ENCODE assay signal across 24 mouse cellular contexts in genomic region chr5:144261829-144262228, GRCm38 (mm10). TPM values are rescaled to one million over a fixed set of nuclear protein-coding genes. Genes with fewer than 3 reads are reported as not detected.
DNase-seq lines count a peak whose midpoint lies in the region; ATAC-seq lines count a peak whose summit lies in the region.
"Had no signal": no experiment of that assay in that cellular context is flagged by ENCODE, and none has a peak within 500 bp of the region (broad histone marks: within the 10 kb centered on the region; RNA-seq: fewer than 3 reads in every experiment).

No protein-coding gene starts in this region.

- 84% methylated on average over 5 of the region's 5 CpGs for WGBS in heart, embryonic 11.5 days (ENCODE audit: insufficient replicate concordance)
- 88% methylated on average over 5 of the region's 5 CpGs for WGBS in kidney, embryonic 15.5 days

- no peak overlapping the region for H3K4me2 ChIP-seq in heart, embryonic 11.5 days
- no peak overlapping the region for H3K4me2 ChIP-seq in kidney, embryonic 15.5 days
- H3K4me2 ChIP-seq: hindbrain, embryonic 14.5 days; limb, embryonic 12.5 days; liver, embryonic 11.5 days; midbrain, embryonic 12.5 days; stomach, embryonic 15.5 days had no signal

- no peaks in the 10 kb centered on the region for H3K9me3 ChIP-seq in heart, embryonic 11.5 days (replicated peaks; ENCODE audit: control insufficient read depth, low read length)
- H3K9me3 ChIP-seq in kidney, embryonic 15.5 days (replicated peaks): no peaks in the 10 kb centered on the region
- H3K9me3 ChIP-seq: limb, embryonic 12.5 days; megakaryocyte, embryonic 14.5 days; midbrain, embryonic 12.5 days; stomach, embryonic 15.5 days had no signal

- peaks cover 49% of the 10 kb centered on the region for H3K4me1 ChIP-seq in heart, embryonic 11.5 days (ENCODE audit: control insufficient read depth, insufficient read depth, low read length)
- H3K4me1 ChIP-seq in kidney, embryonic 15.5 days: peaks cover 57% of the 10 kb centered on the region

- H3K27me3 ChIP-seq in heart, embryonic 11.5 days (ENCODE audit: control insufficient read depth, insufficient read depth, low read length): no peaks in the 10 kb centered on the region
- H3K27me3 ChIP-seq in kidney, embryonic 15.5 days: no peaks in the 10 kb centered on the region
- H3K27me3 ChIP-seq: limb, embryonic 12.5 days; megakaryocyte, embryonic 14.5 days; midbrain, embryonic 12.5 days; stomach, embryonic 15.5 days had no signal

- DNase-seq in heart, adult 18-20 months: no peak
- peak; percentile 36 to 37 for DNase-seq in left cerebral cortex, adult 18-20 months (ENCODE audit: low spot score in 2 of 2)
- no peak for DNase-seq in left cerebral cortex, adult 8-10 months (ENCODE audit: low spot score in 2 of 2)
- peak; percentile 36 for DNase-seq in right cerebral cortex, postnatal 25 days
- no peak for DNase-seq in right cerebral cortex, postnatal 14 days
- DNase-seq: cerebellum, adult 18-20 months; cerebellum, postnatal 10 days; gastrocnemius, postnatal 25 days; heart, adult 2 months; heart, postnatal 10 days; kidney, adult 8-10 months; kidney, postnatal 10 days; layer of hippocampus, adult 9-11 months; thymus, postnatal 14 days had no signal

- peaks cover 6% of the 10 kb centered on the region; the same call in 1 of the 2 replicates for H3K36me3 ChIP-seq in heart, embryonic 11.5 days (ENCODE audit: control insufficient read depth, insufficient read depth, low read length)
- peaks cover 64% of the 10 kb centered on the region for H3K36me3 ChIP-seq in kidney, embryonic 15.5 days

- ATAC-seq in heart, embryonic 11.5 days (replicated peaks; ENCODE audit: insufficient number of reproducible peaks, low FRiP score, low TSS enrichment): no peak
- ATAC-seq in kidney, embryonic 15.5 days (replicated peaks; ENCODE audit: low FRiP score): no peak
- ATAC-seq: CD4-positive, CD25-positive, alpha-beta regulatory T cell, adult 4 months had no signal

- H3K9ac ChIP-seq in heart, embryonic 11.5 days (ENCODE audit: low read depth, low read length): 0 out of 2 replicates have a peak overlapping the region, but pooled peaks have one; percentile 3
- no peak overlapping the region for H3K9ac ChIP-seq in kidney, embryonic 15.5 days
- H3K9ac ChIP-seq: hindbrain, embryonic 14.5 days; limb, embryonic 12.5 days; midbrain, embryonic 12.5 days; stomach, embryonic 15.5 days had no signal

- no peak overlapping the region for H3K27ac ChIP-seq in heart, embryonic 11.5 days (ENCODE audit: low read depth, low read length)
- H3K27ac ChIP-seq in kidney, embryonic 15.5 days: no peak overlapping the region
- H3K27ac ChIP-seq: heart, adult 2 months; hindbrain, embryonic 14.5 days; limb, embryonic 12.5 days; midbrain, embryonic 12.5 days; stomach, embryonic 15.5 days had no signal

- H3K4me3 ChIP-seq in heart, embryonic 11.5 days (ENCODE audit: low read depth, low read length): no peak overlapping the region
- H3K4me3 ChIP-seq in kidney, embryonic 15.5 days (replicated peaks): no peak overlapping the region
- H3K4me3 ChIP-seq: erythroblast, embryonic 14.5 days; heart, adult 2 months; limb, embryonic 12.5 days; megakaryocyte, embryonic 14.5 days; midbrain, embryonic 12.5 days; stomach, embryonic 15.5 days had no signal

RNA-seq across cellular contexts. Expression of gene Bri3, which starts 17.6 kb away (rescaled TPM):
- 108 and 110 TPM in 2 replicates for polyA plus RNA-seq in heart, embryonic 11.5 days (2014; fragmentation: Nextera tagmentation; extraction: Ambion mirVana)
- 100 to 1,000 TPM; 149 to 160 TPM for total RNA-seq in heart, adult 18-20 months (2021)
- 10 to 100 TPM; 67.8 to 73.6 TPM for total RNA-seq in left cerebral cortex, adult 18-20 months (2021)
- 10 to 100 TPM; 63.5 to 74.4 (median 72.5) TPM for total RNA-seq in left cerebral cortex, adult 8-10 months (2022)
- polyA plus RNA-seq in kidney, embryonic 15.5 days (2015; fragmentation: Nextera tagmentation; extraction: Ambion mirVana): 123 and 129 TPM in 2 replicates

RNA-seq across cellular contexts. Expression of gene Tecpr1, which starts 38.4 kb away (rescaled TPM):
- polyA plus RNA-seq in heart, embryonic 11.5 days (2014; fragmentation: Nextera tagmentation; extraction: Ambion mirVana): 12.1 and 13.2 TPM in 2 replicates
- 10 to 100 TPM; 27.1 to 27.3 TPM for total RNA-seq in heart, adult 18-20 months (2021)
- 10 to 100 TPM; 91.9 to 92.5 TPM for total RNA-seq in left cerebral cortex, adult 18-20 months (2021)
- total RNA-seq in left cerebral cortex, adult 8-10 months (2022): 10 to 100 TPM; 88.3 to 96.5 (median 92.1) TPM
- 22.4 and 23.6 TPM in 2 replicates for polyA plus RNA-seq in kidney, embryonic 15.5 days (2015; fragmentation: Nextera tagmentation; extraction: Ambion mirVana)

Comparison
In these comparisons a context has a peak if more than half of its experiments do, and no peak if none do; other contexts are left out.
1. DNase-seq: peak in left cerebral cortex, adult 18-20 months (2 of 2) and right cerebral cortex, postnatal 25 days (single experiment); none in heart, adult 18-20 months (0 of 2), left cerebral cortex, adult 8-10 months (0 of 2) and right cerebral cortex, postnatal 14 days (single experiment).